Mouse (Mus musculus): ENCODE data around the gene Zfp664. TPM values are rescaled to one million over a fixed set of nuclear protein-coding genes. Genes with fewer than 3 reads are reported as not detected.

Zfp664 gene
- total and polyA plus RNA-seq, 2 experiments from 2014 or later, result 29.2 to 50.2 TPM

DNA sequence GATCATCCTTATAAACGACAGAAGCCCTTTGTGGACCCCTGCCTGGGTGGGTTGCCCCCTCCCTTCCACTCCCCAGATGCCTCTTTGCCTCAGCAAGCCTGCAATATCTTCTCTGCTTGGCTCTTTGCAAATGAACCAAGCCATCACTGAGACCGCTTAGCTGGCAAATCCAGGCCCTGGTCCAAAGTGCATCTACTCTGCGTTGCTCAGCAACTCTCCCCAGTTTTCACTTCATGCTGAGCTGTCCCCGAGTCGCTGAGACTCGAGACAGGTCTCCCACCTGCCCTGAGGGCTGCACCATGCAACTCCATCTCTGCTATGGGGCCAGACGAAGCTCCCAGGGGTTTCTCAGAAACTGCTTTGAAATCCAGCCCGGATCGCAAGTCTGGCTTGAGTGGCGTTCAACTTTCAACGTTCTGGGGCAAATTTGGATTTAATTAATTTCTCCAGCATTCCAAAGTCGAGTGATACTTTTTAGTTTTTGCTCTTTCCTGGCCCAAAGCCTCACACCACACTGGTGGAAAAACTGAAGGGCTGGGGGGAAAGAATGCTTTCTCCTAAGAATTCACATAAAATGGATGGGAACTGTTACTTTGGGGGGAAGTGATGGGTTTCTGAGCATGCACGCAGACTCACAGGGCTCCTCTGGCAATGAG, 88.3 kb downstream of the Zfp664 start:
- Histone ChIP-seq H3K27me3 (ENCODE audit: insufficient read depth, low read length) (no peaks in the 10 kb centered on the region), H3K9ac (replicated peaks; ENCODE audit: low read length, poor library complexity, severe bottlenecking) (no peak overlapping the region), H3K27ac (ENCODE audit: low read depth, low read length) (peak overlapping the region; percentile 26), H3K4me3 (ENCODE audit: low read depth, low read length) (no peak overlapping the region), H3K9me3 (ENCODE audit: low read length) (no peaks in the 10 kb centered on the region), H3K36me3 (ENCODE audit: insufficient read depth, low read length) (no peaks in the 10 kb centered on the region), H3K4me1 (ENCODE audit: insufficient read depth, low read length) (no peaks in the 10 kb centered on the region), H3K4me2 (ENCODE audit: low read depth, low read length, poor library complexity, severe bottlenecking) (no peak overlapping the region)
- no peak for TF ChIP-seq CTCF (IDR thresholded peaks at IDR 0.05)
- WGBS, result 49% methylated on average over 13 of the region's 13 CpGs
- peak; percentile 65 for DNase-seq (ENCODE audit: low spot score)
- ATAC-seq (ENCODE audit: low FRiP score), result no peak

DNA sequence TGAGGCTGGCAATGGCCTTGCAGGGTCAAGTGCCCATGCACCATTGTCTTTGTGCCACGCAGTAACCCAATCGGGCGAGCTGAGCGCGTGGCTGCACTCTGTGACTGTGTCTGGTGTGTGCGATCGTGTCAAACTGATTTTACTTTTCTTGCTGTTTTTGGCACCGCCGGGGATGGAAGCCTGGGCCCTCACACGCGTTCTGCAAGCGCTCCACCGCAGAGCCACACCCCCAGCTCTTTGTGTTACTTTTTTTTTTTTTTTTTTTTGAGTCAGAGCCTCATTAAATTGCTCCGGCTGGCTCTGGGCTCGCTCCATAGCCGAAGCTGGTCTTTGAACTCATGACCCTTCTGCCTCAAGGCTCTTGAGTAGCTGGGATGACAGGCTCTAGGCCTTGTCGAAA, 88.8 kb downstream of the Zfp664 start:
- WGBS, result 54% methylated on average over 17 of the region's 17 CpGs
- Histone ChIP-seq H3K4me3 (ENCODE audit: low read depth, low read length) (no peak overlapping the region), H3K36me3 (ENCODE audit: insufficient read depth, low read length) (no peaks in the 10 kb centered on the region), H3K9ac (replicated peaks; ENCODE audit: low read length, poor library complexity, severe bottlenecking) (no peak overlapping the region), H3K27me3 (ENCODE audit: insufficient read depth, low read length) (no peaks in the 10 kb centered on the region), H3K4me2 (ENCODE audit: low read depth, low read length, poor library complexity, severe bottlenecking) (no peak overlapping the region), H3K4me1 (ENCODE audit: insufficient read depth, low read length) (no peaks in the 10 kb centered on the region), H3K27ac (ENCODE audit: low read depth, low read length) (peak overlapping the region; percentile 26; the same call in 1 of the 2 replicates), H3K9me3 (ENCODE audit: low read length) (no peaks in the 10 kb centered on the region)
- TF ChIP-seq CTCF (IDR thresholded peaks at IDR 0.05), result no peak
- ATAC-seq (ENCODE audit: low FRiP score) (no peak), DNase-seq (ENCODE audit: low spot score) (no peak)

Other genes starting within 250 kb of the Zfp664 start
- 20.7 and 24.8 TPM in 2 replicates for gene Atp6v0a2, start 234.1 kb upstream of the Zfp664 start, total RNA-seq (2014; rRNA removed)
- gene Atp6v0a2, start 234.1 kb upstream of the Zfp664 start, polyA plus RNA-seq (2015; fragmentation: Nextera tagmentation; extraction: Ambion mirVana), result 23.9 and 25.5 TPM in 2 replicates
- 0.85 and 1.8 TPM in 2 replicates for gene Dnah10, start 137.6 kb upstream of the Zfp664 start, total RNA-seq (2014; rRNA removed)
- 0.19 and 0.20 TPM in 2 replicates for gene Dnah10, start 137.6 kb upstream of the Zfp664 start, polyA plus RNA-seq (2015; fragmentation: Nextera tagmentation; extraction: Ambion mirVana)
- gene Ccdc92, start 267 bp upstream of the Zfp664 start, total RNA-seq (2014; rRNA removed), result 37.1 and 39.9 TPM in 2 replicates
- 50.4 and 57.8 TPM in 2 replicates for gene Ccdc92, start 267 bp upstream of the Zfp664 start, polyA plus RNA-seq (2015; fragmentation: Nextera tagmentation; extraction: Ambion mirVana)
- gene Rflna, start 140.5 kb downstream of the Zfp664 start, total RNA-seq (2014; rRNA removed), result 6.1 and 10.6 TPM in 2 replicates
- gene Rflna, start 140.5 kb downstream of the Zfp664 start, polyA plus RNA-seq (2015; fragmentation: Nextera tagmentation; extraction: Ambion mirVana), result 7.2 and 8.6 TPM in 2 replicates